Mouse (Mus musculus) thymus, postnatal 0 days (tissue): ENCODE measurements around the gene Maml2. TPM values are rescaled to one million over a fixed set of nuclear protein-coding genes. Genes with fewer than 3 reads are reported as not detected.

ENCODE experiments used
- DNase-seq: peaks from one replicate; pipeline ENCODE4 v3.0.0-alpha.2; 2015; ENCODE audit warnings: low spot score
- polyA plus RNA-seq: library from polyadenylated mRNA; unstranded; fragments of >200 nt; fragmentation: Nextera tagmentation; extraction: Ambion mirVana; gene quantifications from 2 replicates; pipeline ENCODE4 v1.2.1, GENCODE M21; 2015

Maml2 gene
- polyA plus RNA-seq, 1 experiment from 2014 or later: 7.8 TPM

DNA sequence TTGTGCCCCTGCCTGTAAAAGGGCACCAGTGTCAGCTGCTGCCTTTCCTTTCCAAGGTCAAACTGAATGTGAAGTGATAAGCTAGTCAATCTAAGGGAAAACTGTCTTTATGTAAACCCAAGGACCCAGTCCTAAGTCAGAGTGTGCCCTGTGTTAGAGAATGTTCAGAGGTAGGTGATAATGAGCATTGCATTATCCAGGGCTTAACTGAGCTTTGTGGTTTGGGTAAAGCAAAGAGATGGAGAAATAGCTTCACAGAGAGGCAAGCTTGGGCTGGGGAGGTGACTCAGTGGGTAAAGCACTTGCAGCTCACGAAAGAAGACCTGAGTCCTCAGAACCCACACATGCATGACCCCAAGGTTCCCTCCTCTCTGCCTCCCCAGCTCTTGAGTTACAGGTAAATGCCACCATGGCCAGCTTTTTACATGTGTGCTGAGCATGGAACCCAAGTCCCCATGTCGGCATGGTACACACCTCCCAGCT lies 367.8 kb downstream of the Maml2 start:
- DNase-seq: no peak

DNA sequence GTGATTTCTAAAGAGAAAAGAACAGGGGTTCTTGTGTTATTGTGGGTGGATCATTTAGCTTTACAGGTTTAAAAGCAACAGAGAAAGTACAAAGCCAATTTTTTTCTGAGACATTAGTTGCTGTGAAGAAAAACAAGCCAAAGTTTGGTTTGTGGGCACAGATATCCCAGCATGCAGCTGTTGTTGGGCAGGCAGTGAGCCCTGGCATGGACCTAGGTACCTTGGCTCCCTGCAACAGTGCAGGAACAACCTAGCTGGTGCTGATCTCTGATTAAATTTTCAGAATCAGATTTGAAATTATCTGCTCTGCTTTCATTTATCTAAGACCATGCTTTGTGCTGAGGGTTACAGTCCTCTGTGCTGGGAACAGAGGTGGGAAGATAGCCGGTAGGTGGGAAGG lies 370.2 kb downstream of the Maml2 start:
- no peak for DNase-seq

DNA sequence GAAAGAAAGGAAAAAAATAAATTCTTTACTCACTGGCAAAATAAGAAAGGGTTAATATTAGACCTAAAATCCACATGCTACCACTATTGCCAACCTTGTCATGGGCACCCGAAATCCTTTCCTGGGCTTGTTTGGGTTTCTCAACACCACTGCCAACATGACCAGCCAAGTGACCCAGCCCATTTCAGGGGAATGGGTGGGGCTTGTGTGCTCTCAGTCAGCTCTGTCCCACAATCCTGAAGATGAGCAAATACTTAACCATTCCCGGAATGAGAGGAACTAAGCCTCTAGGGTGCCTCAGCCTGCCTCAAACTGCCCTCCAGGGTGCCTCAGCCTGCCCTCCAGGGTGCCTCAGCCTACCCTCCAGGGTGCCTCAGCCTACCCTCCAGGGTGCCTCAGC lies 371.0 kb downstream of the Maml2 start:
- DNase-seq: no peak

DNA sequence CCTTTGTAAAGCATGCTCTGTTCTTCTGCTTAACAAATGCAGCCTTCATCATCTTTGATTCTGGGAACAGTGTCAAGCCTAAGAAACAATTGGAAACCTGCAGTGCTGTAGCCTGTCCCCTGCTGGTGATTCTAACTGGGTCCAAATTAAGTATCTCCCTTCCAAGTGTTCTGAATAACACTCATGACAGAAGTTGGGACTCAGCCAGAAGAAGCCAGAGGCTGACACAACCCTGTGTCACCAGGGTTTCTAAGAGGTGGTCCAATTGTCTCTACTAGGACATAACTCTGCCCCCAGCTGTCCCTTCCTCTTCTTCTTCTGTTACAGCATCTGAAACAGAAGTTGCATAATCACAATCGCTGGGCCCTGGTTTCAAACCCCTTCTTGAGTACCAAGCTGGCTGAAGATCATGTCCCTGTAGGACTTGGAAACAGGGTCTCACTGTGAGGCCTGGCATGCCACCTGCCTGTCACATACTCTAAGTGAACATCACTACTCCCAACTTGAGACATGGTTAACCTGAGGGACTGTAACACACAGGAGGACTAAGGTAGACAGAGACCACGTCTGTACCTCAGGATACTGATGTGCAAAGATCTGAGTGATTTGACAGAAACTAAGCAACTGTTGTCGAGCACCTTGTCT lies 373.5 kb downstream of the Maml2 start:
- DNase-seq: no peak

DNA sequence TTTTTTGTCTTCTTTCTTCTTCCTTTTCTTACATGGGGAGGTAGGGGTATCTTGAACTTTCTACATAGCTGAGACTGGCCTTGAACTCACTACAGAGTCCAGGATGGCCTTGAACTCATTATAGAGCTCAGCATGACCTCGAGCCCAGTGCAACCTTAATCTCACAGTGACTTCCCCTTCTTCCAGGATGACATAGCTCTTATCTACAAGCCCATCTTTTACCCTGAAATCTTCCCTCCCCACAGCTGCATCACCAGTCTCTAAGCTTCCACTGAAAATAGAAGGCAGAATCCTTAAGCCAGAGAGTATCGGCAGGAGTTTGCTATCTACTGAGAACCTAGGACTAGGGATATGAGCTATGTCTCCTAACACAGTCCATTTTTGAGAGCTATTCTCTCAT lies 375.5 kb downstream of the Maml2 start:
- DNase-seq: no peak

DNA sequence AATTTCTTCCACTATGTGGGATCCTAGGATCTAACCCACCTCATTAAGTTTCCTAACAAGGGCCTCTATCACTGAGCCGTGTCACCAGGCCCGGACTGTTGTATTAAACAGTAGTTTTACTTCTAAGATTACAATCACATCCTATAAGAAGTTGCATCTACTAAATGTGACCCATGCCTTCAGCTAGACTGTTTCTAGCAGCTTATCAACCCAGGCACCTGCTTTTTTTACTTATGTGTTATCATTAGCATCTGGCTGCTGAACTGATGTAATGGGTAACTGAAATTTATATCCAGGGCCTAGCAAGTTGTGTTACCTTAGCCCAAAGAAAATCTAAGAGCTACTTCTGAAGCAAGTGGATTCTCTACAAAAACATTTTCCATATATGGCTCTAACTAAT lies 380.3 kb downstream of the Maml2 start:
- no peak for DNase-seq

DNA sequence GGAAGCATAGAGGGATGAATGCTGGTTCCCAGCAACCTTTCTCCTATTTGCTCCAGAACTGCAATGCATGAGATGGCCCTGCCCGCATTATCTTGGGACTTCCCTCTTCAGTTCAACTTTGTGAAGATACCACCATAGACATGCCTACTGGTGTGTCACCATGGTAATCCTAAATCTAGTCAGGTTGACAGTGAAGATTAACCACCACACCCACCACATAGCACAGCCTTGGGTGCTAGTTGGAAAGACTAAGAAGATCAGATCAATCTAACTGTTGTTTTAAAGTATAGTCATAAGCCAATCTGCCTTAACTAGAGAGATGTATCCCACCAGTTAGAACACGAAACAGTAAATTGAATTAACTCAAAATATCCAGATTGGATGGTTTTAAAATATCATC lies 381.9 kb downstream of the Maml2 start:
- no peak for DNase-seq

DNA sequence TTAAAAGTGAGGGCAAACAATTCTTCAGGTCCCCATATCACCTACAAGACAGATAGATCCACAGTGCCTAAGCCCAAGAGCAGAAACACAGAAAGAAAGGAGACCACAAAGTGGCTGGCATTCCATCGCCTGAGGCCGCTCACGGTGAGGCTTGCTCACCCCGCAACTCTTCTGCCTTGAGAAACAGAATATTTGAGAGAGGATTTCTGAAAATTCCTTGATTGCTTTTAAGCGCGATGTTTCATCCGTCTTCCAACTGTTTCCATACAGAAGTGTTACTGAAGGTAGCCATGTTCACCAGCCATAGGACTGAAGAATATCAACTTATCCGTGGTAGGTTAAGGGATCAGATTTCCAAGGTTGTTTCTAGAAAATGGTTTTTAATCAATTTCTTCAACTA lies 383.4 kb downstream of the Maml2 start:
- DNase-seq: no peak

DNA sequence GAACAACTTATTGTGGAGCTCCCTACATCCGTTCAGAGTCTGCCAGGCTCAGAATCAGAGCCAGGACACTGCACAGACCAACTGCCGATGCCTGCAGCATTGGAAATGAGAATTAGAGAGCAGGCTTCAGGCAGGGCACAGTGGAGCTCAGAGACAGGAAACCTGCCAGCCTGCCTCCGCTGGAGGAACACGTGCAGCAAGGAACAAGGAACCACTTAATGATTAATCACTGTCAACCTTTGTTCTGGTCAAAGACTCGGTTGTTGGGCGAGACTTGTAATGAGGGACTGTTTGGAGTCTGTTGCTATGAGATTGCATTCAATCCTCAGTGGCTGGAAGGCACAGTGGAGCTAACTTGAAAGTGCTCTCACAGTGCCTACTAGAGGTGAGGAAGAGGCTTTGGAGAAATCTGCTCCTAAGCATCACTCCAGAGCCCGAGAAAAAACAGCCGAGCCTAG lies 383.9 kb downstream of the Maml2 start:
- no peak for DNase-seq

DNA sequence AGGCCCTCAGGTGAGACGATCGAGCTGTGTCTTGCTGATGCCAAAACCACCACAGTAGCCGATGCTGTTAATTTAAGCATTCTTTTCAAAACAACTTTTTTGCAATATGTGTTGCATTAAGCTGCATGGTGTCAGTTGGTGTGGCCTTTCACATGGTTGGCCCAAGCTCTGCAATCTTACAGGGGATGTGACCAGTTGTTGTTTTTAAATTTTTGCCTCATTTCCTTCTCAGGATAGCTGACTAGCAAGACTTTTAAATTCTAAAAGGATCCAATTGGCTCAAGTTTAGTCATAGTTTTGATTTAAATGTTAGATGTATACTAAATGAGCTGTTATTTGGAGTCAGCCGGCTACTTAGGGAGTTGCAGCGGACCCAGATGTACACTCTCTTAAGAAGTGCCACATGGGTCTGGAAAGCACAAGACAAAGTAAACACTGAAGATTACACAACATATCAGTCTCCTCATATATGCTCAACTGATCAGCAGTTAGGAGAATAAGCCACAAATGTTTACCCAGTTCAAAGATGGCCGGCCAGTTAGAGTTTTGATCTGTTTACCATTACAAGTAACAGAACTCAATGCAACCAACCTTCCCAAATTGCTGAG lies 386.7 kb downstream of the Maml2 start:
- DNase-seq: no peak

DNA sequence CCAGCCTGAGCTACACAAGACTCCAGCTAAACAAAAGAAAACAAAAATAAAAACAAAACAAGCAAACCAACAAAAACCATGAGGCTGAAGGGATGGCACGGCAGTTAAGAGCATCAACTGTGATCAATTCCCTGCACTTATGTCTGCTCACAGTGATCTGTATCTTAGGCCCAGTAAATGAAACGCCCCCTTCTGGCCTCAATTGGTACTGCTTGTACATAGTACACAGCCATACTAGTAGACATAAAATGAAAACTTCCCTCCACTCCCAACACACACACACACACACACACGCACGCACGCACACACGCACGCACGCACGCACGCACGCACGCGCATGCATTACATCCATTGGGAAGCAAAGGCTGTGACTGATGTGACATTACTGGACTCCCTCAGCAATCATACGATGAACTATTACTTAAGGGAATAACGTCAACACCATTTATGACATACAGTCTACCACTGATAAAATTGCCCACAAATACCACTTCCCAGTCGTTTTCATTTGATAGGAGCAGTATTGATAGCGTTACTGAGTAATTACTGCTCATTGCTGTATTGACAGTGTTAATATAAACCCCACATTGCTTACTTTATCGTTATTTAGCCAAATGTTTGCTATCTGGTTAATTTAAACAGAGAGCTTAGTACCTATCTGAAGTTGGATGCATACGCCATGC lies 389.4 kb downstream of the Maml2 start:
- peak; percentile 61 for DNase-seq

DNA sequence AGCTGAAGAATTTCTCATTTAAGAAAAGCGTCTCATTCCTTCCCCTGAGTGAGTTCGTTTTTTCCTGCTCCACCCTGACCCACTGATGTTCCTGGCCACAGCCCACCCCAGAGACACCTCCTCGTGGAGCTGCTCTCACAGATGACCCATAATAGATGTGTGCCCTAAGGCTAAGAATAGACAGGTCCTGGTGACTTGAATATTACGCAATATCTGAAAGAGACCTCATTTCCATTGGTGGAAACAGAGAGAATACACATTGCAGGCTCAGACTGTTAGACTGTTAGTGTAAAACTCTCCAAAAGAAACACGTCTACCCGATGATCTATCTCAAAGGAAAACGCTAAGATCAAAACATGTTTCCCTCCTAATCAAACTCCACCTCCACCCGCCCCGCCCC lies 391.2 kb downstream of the Maml2 start:
- no peak for DNase-seq

DNA sequence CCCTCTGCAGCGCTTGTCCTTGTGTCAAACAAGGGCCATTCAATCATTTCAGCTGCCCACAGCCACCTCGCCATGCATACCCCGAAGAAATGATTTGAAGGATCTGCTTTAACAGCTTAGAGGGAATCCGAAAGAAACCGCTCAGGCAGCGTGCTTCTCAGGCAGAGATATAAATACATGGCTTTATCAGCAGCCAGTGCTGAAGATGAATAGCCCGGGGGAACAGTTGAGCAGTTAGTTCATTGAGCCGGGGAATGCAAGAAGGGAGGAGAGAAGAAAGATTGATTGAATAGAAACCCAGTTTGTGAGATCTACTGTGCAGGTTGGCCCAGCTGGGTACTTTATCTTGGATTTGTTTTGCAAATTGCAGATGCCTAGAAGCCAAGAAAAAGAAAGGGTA lies 392.6 kb downstream of the Maml2 start:
- DNase-seq: no peak

DNA sequence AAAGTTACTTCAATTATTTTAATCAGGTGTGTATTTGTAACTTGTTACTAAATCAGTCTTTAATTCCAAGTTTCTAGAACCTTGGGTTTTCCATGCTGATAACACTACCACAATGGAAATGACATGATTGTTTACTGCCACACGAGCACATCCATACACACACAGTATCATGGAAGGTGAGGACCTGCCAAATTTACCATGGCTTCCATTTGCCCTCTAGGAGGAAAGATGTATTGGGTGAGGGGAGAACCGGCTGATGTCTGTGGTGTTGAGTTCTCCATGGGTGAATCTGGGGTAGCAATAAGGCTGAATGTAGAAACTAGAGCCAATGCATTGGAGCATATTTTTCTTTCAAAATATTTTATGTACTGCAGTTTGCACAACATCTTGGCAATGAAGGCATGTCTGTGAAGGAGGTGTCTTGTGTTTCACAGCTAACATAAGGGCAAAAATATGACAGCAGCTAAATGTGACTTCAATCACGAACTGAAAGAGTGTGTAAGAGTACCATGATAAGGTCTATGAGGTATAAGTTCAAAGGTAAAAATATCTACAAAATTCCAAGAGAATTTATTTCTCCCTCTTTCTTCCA lies 396.0 kb downstream of the Maml2 start:
- no peak for DNase-seq

DNA sequence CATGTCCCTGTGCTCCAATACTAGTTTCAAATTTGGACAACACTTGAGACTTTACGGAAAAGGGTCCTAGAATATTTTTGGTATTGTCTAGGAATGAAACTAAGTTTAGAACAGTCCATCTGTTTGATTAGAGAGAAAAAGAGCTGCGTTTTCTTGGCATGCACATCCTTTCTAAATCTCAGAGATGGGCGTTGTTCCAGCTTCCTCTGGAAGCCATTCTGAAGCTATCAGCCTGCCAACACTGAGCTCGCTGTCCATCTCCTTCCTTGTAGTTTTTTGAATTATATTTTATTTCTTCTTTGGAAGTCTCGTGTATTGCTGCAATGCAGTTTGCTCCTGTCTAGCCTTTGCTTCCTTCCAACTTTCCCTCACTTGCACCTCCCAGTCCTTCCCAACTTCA lies 396.5 kb downstream of the Maml2 start:
- DNase-seq: no peak

DNA sequence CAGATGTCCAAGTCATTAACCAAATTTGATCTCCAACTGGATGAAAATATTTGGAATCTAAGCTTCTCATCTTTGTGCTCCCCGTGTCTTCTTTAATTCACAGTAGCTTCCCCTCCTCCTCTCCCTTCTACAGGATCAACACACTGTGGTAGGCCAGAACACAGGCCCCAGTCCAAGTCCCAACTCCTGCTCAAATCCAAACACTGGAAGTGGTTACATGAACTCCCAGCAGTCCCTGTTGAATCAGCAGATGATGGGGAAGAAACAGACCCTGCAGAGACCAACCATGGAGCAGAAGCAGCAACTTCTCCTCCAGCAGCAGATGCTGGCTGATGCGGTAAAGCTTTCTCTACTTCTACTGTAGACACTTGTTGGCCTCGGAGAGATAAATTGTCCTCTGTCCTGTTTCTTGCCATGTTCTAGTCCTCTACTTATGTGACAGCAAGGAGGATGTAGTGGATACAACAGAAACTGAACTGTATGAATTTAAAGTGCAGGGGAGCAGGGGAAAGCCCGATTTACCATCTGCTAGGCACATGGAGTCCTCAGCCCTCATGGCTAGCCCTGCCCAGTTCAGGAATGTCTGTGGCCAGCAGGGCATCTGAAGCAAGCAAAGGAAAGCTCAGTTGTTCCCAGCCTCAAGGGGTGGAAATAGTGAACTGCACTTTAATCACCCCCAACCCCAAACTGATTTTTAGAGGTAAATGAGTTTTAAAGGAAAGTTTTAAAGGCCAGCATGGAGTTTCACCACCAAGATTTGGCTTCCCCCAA lies 399.5 kb downstream of the Maml2 start:
- no peak for DNase-seq

DNA sequence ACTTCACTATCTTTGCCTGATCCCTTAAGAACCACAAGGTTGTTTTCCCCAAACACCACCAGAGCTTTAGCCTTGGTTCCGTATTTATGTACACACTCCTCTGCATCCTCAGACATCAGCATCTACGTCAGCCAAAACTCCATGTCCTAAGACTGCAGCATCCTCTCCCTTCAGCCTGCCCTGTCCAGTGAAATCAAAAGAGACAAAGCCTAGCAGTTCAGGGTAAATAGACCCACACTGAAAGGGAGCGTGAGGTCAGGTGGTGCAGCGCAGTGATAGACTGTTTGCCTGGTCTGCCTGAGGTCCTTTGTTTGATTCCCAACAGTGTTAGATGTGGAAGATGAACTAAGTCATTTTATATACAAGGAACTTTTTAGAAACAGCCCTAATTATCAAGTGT lies 400.1 kb downstream of the Maml2 start:
- DNase-seq: no peak

DNA sequence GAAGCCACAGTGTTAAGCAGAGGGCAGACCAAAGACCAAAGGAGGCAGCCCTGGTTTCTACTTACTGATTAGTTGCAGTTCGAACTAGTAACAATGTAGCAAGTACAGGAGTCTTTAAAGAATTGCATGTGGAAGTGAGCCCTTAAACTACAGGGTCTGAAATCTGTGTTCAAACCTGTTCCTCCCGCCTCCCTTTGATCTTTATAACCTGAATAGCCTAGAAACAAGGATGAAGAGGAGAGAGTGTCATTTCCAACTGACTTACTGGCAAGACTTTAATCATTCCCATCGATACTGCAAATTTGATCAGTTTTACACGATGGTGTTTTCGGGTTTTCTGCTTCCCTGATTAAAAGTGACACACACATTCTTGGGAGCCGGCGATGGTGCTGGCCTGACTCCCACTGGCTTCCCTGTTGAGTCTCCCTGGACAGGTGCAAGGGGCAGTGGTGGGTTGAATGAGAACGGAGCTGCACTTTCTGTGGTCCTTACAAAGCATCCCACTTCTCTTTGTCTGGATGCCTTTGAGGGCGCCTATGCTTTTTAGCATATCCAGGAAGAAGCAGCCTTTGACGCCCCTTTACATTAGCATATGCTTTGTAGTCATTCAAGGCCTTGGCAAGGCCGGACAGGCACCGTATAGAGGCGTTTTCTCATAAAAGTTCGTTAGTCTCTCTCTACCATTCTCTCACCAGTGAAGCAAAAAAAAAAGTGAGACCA lies 401.5 kb downstream of the Maml2 start:
- DNase-seq: no peak

DNA sequence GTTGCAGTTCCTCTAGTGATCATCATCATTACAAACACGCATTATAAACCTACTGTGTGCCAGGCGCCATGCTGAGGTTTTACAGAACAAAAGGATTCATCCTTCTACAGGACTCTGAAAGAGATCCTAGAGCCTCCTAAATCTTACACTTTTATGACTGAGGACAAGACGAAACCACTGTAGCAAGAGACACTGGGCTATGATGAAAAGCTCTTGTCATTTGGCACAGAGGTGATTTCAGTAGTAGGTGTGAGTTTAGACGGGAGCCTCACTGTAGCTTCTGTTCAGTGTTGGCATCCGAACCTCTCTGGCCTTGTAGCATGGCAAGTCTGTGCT lies 402.0 kb downstream of the Maml2 start:
- DNase-seq: no peak

DNA sequence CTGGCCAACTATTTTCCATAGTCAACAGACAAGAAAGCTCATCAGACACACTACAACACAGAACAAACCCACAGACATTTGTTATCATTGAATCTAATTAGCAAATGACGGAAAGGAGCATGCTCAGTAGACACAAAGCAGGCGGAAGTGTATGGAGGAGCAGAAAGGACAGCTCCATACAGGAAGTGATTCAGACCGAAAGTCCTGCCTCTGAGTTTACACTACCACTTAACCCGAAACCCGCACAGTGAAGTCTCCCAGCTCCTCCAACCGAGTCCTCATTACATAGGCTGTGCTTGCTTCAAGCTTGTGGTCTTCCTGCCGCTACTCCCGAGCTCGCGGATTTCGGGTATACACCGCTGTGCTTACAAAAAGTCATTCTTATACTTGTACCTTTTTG lies 404.0 kb downstream of the Maml2 start:
- DNase-seq: no peak

DNA sequence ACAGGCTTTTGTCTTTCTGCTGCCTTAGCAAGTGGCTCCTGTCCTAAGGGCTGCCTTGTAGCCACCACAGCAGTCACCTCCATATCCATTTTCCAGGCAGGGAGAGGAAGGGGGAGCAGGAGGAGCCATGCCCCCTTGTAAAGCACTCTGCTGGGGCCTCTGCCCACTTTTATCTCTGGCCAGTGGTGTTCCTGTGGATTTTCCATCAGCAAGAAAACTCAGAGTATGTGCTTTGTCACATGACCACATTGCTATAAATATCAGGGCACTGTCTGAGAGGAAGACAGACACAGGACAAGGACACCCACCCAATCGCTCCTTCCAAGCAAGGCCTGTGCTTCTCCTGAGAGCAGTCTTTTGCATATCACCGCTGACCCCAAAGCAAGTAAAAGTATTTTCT lies 405.3 kb downstream of the Maml2 start:
- no peak for DNase-seq
